Mouse (Mus musculus) heart, adult 2 months (tissue): ENCODE results near the gene Klf9. TPM values are rescaled to one million over a fixed set of nuclear protein-coding genes. Genes with fewer than 3 reads are reported as not detected.

Source experiments
- DNase-seq, 2 experiments: peaks; one replicate each; pipeline ENCODE4 v3.0.0; 2021
- H3K27ac ChIP-seq: fragments of 200-600 bp; 2 replicates; pipeline ENCODE4 v1.8.1; 2022
- H3K27me3 ChIP-seq: fragments of 200-500 bp; 2 replicates; pipeline ENCODE4 v1.6.1; 2012; ENCODE audit warnings: mild to moderate bottlenecking, low read length, inconsistent platforms, mixed read lengths; ENCODE audit not compliant: control insufficient read depth, insufficient read depth
- H3K36me3 ChIP-seq: fragments of 200-500 bp; 2 replicates; pipeline ENCODE4 v1.6.1; 2012; ENCODE audit warnings: low read length, inconsistent platforms; ENCODE audit not compliant: control insufficient read depth, insufficient read depth
- H3K4me1 ChIP-seq: fragments of 200-500 bp; 2 replicates; pipeline ENCODE4 v1.6.1; 2011; ENCODE audit warnings: low read length; ENCODE audit not compliant: control insufficient read depth, insufficient read depth
- H3K4me3 ChIP-seq: fragments of 200-600 bp; 2 replicates; pipeline ENCODE4 v1.8.1; 2022
- H3K79me2 ChIP-seq: fragments of 200-500 bp; replicated peaks from 2 replicates; pipeline ENCODE4 v1.6.1; 2012; ENCODE audit warnings: mild to moderate bottlenecking, inconsistent platforms, low read length, moderate library complexity, mixed read lengths; ENCODE audit not compliant: control insufficient read depth, insufficient read depth
- H3K9ac ChIP-seq: fragments of 200-500 bp; 2 replicates; pipeline ENCODE4 v1.6.1; 2012; ENCODE audit warnings: low read depth, mild to moderate bottlenecking, control low read depth, inconsistent platforms, low read length, mixed read lengths
- CTCF ChIP-seq: fragments of 200-600 bp; IDR thresholded peaks from 2 replicates; pipeline ENCODE4 v1.8.1; 2022; ENCODE audit warnings: antibody characterized with exemption, mild to moderate bottlenecking, moderate library complexity
- EP300 ChIP-seq: fragments of 200-500 bp; IDR thresholded peaks from 2 replicates; pipeline ENCODE4 v1.6.1; 2011; ENCODE audit warnings: low read depth, low read length, control low read depth; ENCODE audit not compliant: insufficient read depth
- POLR2A ChIP-seq: fragments of 200-500 bp; IDR thresholded peaks from 2 replicates; pipeline ENCODE4 v1.6.1; 2011; ENCODE audit warnings: mild to moderate bottlenecking, low read depth, low read length, control low read depth; ENCODE audit not compliant: insufficient read depth
- WGBS: fragments of 180-500 bp; shearing (Covaris S2); methylation state at CpG from one replicate; pipeline ENCODE4 v1.1.7; 2018; 5-methylcytosine and 5-hydroxymethylcytosine counted together
- intact Hi-C: fragments of 180-260 bp; cut with DNase I; formaldehyde crosslinking; loops from one replicate; pipeline ENCODE4 v1.15.1; 2025
- polyA plus RNA-seq: library from polyadenylated mRNA; depleted of rRNA; stranded (reverse); fragments of >200 nt; gene quantifications from 2 replicates; pipeline ENCODE4 v1.2.3, GENCODE M21; 2012
- total RNA-seq, 2 experiments: library from RNA; stranded (reverse); gene quantifications; 2 replicates each; pipeline ENCODE4 v1.2.3; 2021

Klf9 gene
- total and polyA plus RNA-seq, 3 experiments = 40.3 to 142 (median 121) TPM

DNA sequence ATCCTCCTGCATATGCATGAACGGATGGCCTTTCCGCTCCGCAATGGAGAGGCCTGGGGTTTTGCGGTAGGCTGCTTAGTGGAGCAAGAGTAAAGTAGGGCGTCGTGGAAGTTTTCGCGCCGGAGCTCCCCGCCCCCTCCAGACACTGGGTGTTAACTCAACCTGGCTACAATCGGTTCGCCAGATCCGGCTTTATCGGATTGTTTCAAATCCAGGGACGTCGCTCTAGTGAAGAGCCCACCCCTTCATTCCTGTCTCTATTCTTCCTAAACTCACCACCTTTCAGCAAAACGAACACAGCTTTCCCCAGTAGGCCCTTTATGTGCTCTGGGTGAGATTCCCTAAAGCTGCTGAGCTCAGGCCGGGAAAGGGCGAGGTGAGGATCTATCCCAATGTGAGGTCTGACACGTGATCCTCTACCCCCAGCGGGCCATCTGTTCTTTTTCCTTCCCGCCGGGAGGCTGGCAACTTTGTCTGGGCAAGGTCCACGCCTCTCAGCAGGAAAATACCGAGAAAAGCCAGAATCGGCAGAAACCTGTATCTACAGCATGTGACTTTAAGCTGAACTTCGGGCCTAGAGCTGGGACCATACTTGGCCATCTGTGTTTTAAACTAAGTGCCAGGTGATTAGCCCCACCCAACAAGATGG, 4.7 kb upstream of the Klf9 start:
- H3K79me2 ChIP-seq = no peaks in the 10 kb centered on the region
- peaks cover 15% of the 10 kb centered on the region for H3K4me1 ChIP-seq
- H3K36me3 ChIP-seq = peaks cover 8% of the 10 kb centered on the region
- peak overlapping the region; percentile 57 for H3K4me3 ChIP-seq
- peak overlapping the region; percentile 87 for H3K9ac ChIP-seq
- intact Hi-C loops = no loop called here
- WGBS = under 1% methylated on average over 27 of the region's 27 CpGs
- H3K27me3 ChIP-seq = no peaks in the 10 kb centered on the region
- peak; percentile 77 for TF ChIP-seq POLR2A
- TF ChIP-seq CTCF = no peak
- TF ChIP-seq EP300 = no peak; the same call in none of the 2 replicates
- DNase-seq = peak; percentile 83 to 86
- peak overlapping the region; percentile 100 for H3K27ac ChIP-seq

DNA sequence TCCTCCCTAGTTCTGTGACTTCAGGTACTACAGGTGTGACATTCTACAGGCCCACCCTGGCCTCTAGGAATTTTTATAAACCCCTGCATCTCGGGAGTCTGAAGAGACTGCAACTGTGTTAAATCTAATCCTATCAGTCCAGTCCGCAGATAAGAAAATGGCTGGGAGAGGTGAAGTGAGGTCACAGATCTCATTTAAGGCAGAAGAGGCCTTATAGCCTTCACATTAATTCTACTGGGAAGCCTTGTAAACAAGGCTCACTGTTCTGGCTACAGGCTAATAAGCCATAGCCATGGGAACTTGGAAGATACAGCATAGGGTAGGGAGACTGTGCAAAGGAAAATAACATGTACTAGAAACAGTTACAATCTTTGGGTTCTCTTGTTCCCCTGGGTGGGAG, 3.7 kb upstream of the Klf9 start:
- 33% methylated on average over 2 of the region's 2 CpGs for WGBS
- no peaks in the 10 kb centered on the region for H3K27me3 ChIP-seq
- H3K4me3 ChIP-seq = peak overlapping the region; percentile 57; the same call in 1 of the 2 replicates
- peaks cover 3% of the 10 kb centered on the region for H3K79me2 ChIP-seq
- H3K4me1 ChIP-seq = peaks cover 15% of the 10 kb centered on the region
- peaks cover 8% of the 10 kb centered on the region for H3K36me3 ChIP-seq
- H3K27ac ChIP-seq = peak overlapping the region; percentile 100
- TF ChIP-seq CTCF (no peak), EP300 (no peak), POLR2A (no peak)
- intact Hi-C loops = no loop called here
- H3K9ac ChIP-seq = peak overlapping the region; percentile 87
- DNase-seq = no peak

DNA sequence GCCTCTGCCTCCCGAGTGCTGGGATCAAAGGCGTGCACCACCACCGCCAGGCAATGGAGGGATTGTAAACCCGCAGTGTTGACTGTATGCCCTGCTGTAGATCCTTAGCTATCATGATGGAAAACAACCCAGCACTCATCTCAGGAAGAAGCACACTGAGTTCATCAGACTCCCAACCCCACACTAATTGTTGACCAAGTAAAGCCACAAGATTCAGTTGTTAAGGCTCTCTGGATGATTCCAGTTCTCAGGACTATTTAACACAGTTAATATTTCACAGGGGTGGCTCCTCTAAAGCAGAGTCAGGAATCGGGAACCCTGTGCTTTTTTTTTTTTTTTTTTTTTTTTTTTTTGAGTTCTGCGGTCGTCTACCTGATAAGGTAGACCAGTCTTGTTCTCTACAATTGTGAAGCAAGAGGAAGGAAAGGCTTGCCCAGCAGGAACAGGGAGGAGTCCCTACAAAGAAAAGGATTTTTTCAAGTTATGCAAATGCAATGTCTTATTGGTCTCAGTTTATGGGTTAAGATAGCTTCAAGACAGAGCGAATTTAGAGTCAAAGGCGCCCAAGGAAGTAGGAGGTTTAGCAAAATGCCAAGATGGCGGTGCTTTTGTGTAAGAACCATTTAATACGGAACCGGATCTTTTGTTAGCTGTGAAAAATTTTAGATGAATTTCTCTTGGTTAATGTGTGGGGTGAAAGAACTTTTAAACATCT, 1.1 kb upstream of the Klf9 start:
- peak overlapping the region; percentile 81 for H3K9ac ChIP-seq
- H3K4me1 ChIP-seq = peaks cover 7% of the 10 kb centered on the region
- H3K36me3 ChIP-seq = peaks cover 12% of the 10 kb centered on the region
- WGBS = 32% methylated on average over 12 of the region's 12 CpGs
- TF ChIP-seq EP300 (no peak), POLR2A (no peak), CTCF (no peak)
- intact Hi-C loops = loop anchor here (5.0 kb wide), 1 partner anchor 198 kb away; no protein-coding TSS in a partner anchor
- H3K4me3 ChIP-seq = peak overlapping the region; percentile 62
- H3K27ac ChIP-seq = peak overlapping the region; percentile 100
- H3K79me2 ChIP-seq = peaks cover 7% of the 10 kb centered on the region
- no peaks in the 10 kb centered on the region for H3K27me3 ChIP-seq
- DNase-seq = no peak

DNA sequence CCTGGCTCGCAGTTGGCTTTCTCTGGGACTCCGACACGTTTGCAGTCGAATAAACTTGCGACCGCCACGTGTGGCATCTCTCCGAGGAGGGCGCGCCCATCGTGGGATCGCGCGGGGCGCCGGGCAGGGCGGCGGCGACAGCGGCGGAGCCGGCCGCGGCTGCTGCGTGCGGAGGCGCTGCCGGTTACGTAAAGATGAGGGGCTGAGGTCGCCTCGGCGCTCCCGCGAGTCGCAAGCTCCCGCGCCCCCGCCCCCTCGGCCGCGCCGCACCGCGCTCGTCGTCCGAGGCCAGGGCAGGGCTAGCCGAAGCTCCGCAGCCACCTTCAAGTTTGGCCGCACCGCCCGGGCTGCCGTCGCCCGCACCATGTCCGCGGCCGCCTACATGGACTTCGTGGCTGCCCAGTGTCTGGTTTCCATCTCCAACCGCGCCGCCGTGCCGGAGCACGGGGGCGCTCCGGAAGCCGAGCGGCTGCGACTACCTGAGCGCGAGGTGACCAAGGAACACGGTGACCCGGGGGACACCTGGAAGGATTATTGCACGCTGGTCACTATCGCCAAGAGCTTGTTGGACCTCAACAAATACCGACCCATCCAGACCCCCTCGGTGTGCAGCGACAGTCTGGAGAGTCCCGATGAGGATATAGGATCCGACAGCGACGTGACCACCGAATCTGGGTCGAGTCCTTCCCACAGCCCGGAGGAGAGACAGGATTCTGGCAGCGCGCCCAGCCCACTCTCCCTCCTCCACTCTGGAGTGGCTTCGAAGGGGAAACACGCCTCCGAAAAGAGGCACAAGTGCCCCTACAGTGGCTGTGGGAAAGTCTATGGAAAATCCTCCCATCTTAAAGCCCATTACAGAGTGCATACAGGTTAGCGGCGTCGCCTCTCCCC, 610 bp downstream of the Klf9 start:
- H3K79me2 ChIP-seq = peaks cover 9% of the 10 kb centered on the region
- H3K9ac ChIP-seq = peak overlapping the region; percentile 99
- intact Hi-C loops = loop anchor here (5.0 kb wide), 1 partner anchor 199 kb away; no protein-coding TSS in a partner anchor
- peaks cover 23% of the 10 kb centered on the region for H3K36me3 ChIP-seq
- no peak for TF ChIP-seq CTCF
- peak; percentile 62 for TF ChIP-seq POLR2A
- peak; percentile 68 for TF ChIP-seq EP300
- under 1% methylated on average over 94 of the region's 94 CpGs for WGBS
- H3K4me3 ChIP-seq = peak overlapping the region; percentile 62
- H3K4me1 ChIP-seq = peaks cover 16% of the 10 kb centered on the region
- H3K27ac ChIP-seq = peak overlapping the region; percentile 100
- DNase-seq = peak; percentile 87 to 89
- H3K27me3 ChIP-seq = no peaks in the 10 kb centered on the region

DNA sequence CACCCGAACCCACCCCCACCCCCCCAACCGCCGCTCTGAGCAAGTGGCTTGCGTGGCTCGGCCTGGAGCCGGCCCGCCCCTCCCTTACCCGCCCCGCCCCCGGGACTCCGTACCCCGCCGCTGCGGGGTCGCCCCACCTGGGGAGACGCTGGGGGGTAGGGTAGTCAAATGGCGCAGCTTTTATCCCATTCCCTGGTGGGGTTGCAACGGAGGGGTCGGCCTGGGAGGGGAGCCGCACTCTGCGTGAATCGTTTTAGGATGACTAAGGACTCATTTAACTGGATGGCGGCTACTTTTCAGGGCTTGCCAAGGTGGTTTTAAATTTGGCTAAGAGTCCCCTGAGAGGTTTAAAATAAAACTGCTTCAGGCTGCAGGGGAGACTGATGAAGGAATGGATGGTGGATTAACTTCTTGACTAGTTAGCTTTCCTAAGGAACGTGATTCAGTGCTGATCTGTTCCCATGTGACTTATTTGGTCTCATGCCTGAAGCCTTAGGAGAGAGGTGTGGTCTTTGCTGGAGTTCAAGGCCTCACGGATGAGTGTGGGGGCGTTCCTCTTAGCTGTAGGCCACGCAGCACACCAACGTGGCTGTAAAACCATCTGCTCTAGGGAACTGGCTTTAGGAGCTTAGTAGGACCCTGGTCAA, 1.5 kb downstream of the Klf9 start:
- no peaks in the 10 kb centered on the region for H3K27me3 ChIP-seq
- under 1% methylated on average over 28 of the region's 28 CpGs for WGBS
- peak overlapping the region; percentile 100 for H3K27ac ChIP-seq
- DNase-seq = peak in 1 of 2 experiments; percentile 67
- H3K79me2 ChIP-seq = peaks cover 9% of the 10 kb centered on the region
- peaks cover 22% of the 10 kb centered on the region for H3K36me3 ChIP-seq
- peak overlapping the region; percentile 62 for H3K4me3 ChIP-seq
- peak overlapping the region; percentile 99 for H3K9ac ChIP-seq
- peaks cover 18% of the 10 kb centered on the region for H3K4me1 ChIP-seq
- intact Hi-C loops = loop anchor here (5.0 kb wide), 1 partner anchor 200 kb away; no protein-coding TSS in a partner anchor
- TF ChIP-seq CTCF (no peak), POLR2A (peak; percentile 75)
